Mouse (Mus musculus): Measurements from ENCODE around the gene Trim42. TPM values are rescaled to one million over a fixed set of nuclear protein-coding genes. Genes with fewer than 3 reads are reported as not detected.

The Trim42 gene
- not detected in 2 replicates for polyA plus RNA-seq (2015; fragmentation: Nextera tagmentation; extraction: Ambion mirVana)

DNA sequence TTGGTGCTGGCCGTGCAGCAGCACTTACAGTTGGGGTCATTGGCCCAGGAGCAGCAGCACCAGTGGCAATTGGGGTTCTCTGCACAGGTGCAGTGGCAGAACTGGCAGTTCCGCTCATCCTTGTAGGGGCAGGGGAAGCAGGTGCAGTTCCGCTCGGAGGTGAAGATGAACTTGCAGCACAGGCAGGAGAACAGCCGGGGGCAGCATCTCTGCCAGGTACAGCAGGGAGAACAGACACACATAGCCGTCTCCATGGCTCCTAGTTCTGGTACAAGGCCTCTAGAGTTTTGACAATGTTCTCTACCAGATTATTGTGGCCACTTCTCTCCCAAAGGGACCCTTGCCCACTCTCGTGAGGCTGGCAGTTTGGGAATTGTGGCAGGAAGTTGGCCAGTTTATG is at the start of gene Trim42:
Gene Trim42 (minus strand): TSS at position 368 of the 400 bp plus-strand sequence.
- Histone ChIP-seq H3K4me3 (ENCODE audit: low read length) (no peak within 1 kb of the TSS), H3K36me3 (ENCODE audit: control insufficient read depth, insufficient read depth) (no peaks in the 10 kb centered on the region), H3K4me1 (ENCODE audit: control insufficient read depth, insufficient read depth, low read length) (no peaks in the 10 kb centered on the region), H3K9ac (ENCODE audit: low read length) (no peak within 1 kb of the TSS), H3K27ac (ENCODE audit: low read length) (no peak within 1 kb of the TSS), H3K27me3 (ENCODE audit: control insufficient read depth, insufficient read depth, low read length) (no peaks in the 10 kb centered on the region), H3K4me2 (ENCODE audit: low read depth, low read length) (no peak within 1 kb of the TSS), H3K9me3 (replicated peaks; ENCODE audit: control insufficient read depth, low read length) (no peaks in the 10 kb centered on the region)
- 80% methylated on average over 7 of the region's 7 CpGs for WGBS
- no peak for ATAC-seq (replicated peaks; ENCODE audit: extremely low read depth, insufficient read depth, low FRiP score)

DNA sequence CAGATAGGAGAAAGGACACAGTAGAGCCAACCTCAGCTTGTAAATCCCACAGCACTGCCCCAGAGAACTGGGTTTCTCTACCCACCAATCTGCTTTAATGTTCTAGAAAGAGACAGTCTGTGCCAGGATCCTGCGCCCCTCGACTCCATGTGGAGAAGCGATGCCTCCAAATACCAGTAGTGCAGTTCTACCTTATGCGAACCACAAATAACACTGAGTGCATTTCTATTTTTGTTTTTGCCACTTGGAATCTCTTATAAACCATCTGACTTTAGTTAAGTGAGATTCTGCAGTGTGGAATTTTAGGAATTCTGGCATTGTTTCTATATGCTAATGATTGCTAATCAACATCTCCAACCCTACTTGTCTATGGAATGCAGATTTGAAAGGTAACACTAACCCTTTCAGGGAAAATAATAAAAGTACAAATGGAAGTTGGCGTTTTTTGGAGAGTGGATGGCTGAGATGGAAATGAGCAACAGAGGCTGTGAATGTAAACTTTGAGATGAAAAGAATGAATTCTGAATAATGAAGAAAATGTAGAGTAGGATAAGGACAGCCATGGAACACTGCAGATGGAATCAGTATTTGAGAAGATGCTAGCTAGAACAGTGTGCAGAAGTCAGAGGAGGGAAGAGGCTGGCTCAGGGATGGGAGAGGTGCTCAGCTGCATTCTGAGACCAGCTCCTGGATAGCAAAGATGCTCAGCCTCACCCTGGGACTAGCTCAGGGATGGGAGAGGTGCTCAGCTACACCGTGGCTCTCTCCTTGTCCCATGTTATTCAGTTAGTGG is 45.3 kb upstream of the Trim42 start:
- 74% methylated on average over 6 of the region's 6 CpGs for WGBS
- H3K4me2 ChIP-seq (ENCODE audit: low read depth, low read length): no peak overlapping the region
- no peaks in the 10 kb centered on the region for H3K27me3 ChIP-seq (ENCODE audit: control insufficient read depth, insufficient read depth, low read length)
- peaks cover 3% of the 10 kb centered on the region; the same call in 1 of the 2 replicates for H3K9me3 ChIP-seq (replicated peaks; ENCODE audit: control insufficient read depth, low read length)
- H3K4me1 ChIP-seq (ENCODE audit: control insufficient read depth, insufficient read depth, low read length): no peaks in the 10 kb centered on the region
- no peak for ATAC-seq (replicated peaks; ENCODE audit: extremely low read depth, insufficient read depth, low FRiP score)
- no peaks in the 10 kb centered on the region for H3K36me3 ChIP-seq (ENCODE audit: control insufficient read depth, insufficient read depth)
- H3K9ac ChIP-seq (ENCODE audit: low read length): no peak overlapping the region
- H3K4me3 ChIP-seq (ENCODE audit: low read length): no peak overlapping the region
- H3K27ac ChIP-seq (ENCODE audit: low read length): no peak overlapping the region

DNA sequence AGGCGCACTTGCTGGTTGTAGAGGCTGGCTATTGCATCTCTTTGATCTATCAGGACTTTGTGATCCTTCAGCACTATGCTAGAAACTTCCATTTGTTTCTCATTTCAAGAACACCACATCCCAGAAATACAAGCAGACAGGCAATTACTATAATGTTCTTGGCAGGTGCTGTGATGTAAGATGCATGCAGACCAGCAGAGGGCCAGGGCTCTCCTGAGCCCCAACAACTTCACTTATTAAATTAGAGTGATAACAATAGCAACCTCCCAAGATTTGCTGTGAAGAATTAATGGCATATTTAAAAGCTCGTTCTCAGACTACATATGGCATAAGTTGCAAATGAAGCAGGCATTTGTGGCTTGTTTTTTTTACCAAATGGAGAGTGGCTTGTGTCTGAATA is 38.4 kb upstream of the Trim42 start:
- WGBS: 67% methylated on average over 2 of the region's 2 CpGs
- no peak overlapping the region for H3K4me2 ChIP-seq (ENCODE audit: low read depth, low read length)
- no peak overlapping the region for H3K27ac ChIP-seq (ENCODE audit: low read length)
- H3K4me1 ChIP-seq (ENCODE audit: control insufficient read depth, insufficient read depth, low read length): no peaks in the 10 kb centered on the region
- no peak overlapping the region for H3K4me3 ChIP-seq (ENCODE audit: low read length)
- no peaks in the 10 kb centered on the region for H3K36me3 ChIP-seq (ENCODE audit: control insufficient read depth, insufficient read depth)
- ATAC-seq (replicated peaks; ENCODE audit: extremely low read depth, insufficient read depth, low FRiP score): no peak
- H3K27me3 ChIP-seq (ENCODE audit: control insufficient read depth, insufficient read depth, low read length): no peaks in the 10 kb centered on the region
- H3K9me3 ChIP-seq (replicated peaks; ENCODE audit: control insufficient read depth, low read length): peaks cover 3% of the 10 kb centered on the region; the same call in 1 of the 2 replicates
- no peak overlapping the region for H3K9ac ChIP-seq (ENCODE audit: low read length)

DNA sequence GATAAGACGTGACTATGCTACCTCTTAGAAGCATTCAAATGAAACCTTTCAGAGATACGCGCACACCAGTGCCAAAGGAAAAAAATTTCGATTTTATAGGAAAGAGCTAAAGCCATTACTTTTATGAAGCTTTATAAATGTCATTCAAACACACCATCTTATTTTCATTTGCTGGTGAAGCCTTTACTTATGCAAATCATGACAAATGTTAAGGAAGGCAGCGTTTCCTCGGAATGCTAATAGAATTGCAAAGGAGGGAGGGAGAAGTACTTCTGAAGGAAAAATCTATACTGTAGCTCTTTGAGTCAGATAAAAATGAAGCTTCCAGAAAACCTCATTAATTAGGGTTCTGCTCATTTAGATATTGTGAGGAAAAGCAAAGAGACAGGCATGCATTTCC is 13.3 kb downstream of the Trim42 start:
- WGBS: 74% methylated on average over 6 of the region's 6 CpGs
- ATAC-seq (replicated peaks; ENCODE audit: extremely low read depth, insufficient read depth, low FRiP score): no peak
- Histone ChIP-seq H3K9ac (ENCODE audit: low read length) (no peak overlapping the region), H3K4me2 (ENCODE audit: low read depth, low read length) (no peak overlapping the region), H3K27me3 (ENCODE audit: control insufficient read depth, insufficient read depth, low read length) (peaks cover 2% of the 10 kb centered on the region; the same call in 1 of the 2 replicates), H3K27ac (ENCODE audit: low read length) (no peak overlapping the region), H3K36me3 (ENCODE audit: control insufficient read depth, insufficient read depth) (no peaks in the 10 kb centered on the region), H3K4me1 (ENCODE audit: control insufficient read depth, insufficient read depth, low read length) (no peaks in the 10 kb centered on the region), H3K4me3 (ENCODE audit: low read length) (no peak overlapping the region), H3K9me3 (replicated peaks; ENCODE audit: control insufficient read depth, low read length) (no peaks in the 10 kb centered on the region)

DNA sequence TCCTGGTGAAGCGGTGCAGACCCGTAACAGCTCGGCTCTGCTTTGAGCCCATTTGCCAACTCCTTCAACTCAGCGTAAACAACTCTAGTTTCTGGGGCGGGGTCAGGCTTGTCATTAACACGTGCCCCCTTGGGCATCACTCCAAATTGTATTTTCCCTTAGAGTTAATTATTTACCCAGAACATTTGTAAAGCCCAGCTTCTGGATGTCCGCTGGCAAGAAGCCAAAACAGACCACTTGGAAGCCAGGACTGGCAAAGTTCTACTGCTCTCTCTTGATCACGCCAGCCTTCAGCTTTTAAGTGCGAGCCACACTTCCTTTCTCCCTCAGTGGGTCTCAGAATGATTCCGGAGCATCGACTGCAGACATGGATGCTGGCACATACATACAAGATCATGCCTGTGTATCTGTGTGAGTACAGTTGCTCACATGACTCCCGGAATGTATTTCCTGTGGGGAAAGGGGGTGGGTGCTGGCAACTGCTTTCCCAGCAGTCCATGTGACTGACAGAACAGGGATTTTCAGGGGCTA is 24.9 kb downstream of the Trim42 start:
- Histone ChIP-seq H3K27me3 (ENCODE audit: control insufficient read depth, insufficient read depth, low read length) (no peaks in the 10 kb centered on the region), H3K27ac (ENCODE audit: low read length) (no peak overlapping the region)

DNA sequence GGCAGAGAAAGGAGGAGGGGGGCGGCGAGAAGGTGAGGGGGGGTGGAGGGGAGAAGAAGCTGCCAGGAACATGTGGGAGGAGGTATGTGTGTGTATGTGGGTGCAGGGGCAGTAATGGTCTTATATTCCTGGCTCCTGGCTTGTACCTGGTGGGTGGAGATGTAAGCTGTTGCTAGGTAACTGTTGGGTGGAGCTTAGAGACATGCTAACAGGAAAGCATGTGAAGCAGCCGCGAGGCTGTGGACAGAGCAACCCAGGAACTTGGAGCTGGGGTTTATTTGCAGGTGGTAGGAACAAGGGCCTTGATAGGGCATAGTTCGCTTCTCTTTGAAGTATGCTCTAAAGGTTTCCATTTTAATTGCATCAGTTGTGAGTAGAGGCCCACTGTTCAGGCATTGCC is 28.0 kb downstream of the Trim42 start:
- Histone ChIP-seq H3K36me3 (ENCODE audit: control insufficient read depth, insufficient read depth) (no peaks in the 10 kb centered on the region), H3K9ac (ENCODE audit: low read length) (no peak overlapping the region), H3K4me1 (ENCODE audit: control insufficient read depth, insufficient read depth, low read length) (no peaks in the 10 kb centered on the region; the same call in 1 of the 2 replicates), H3K9me3 (replicated peaks; ENCODE audit: control insufficient read depth, low read length) (no peaks in the 10 kb centered on the region), H3K4me3 (ENCODE audit: low read length) (no peak overlapping the region), H3K4me2 (ENCODE audit: low read depth, low read length) (no peak overlapping the region), H3K27me3 (ENCODE audit: control insufficient read depth, insufficient read depth, low read length) (no peaks in the 10 kb centered on the region), H3K27ac (ENCODE audit: low read length) (no peak overlapping the region)
- ATAC-seq (replicated peaks; ENCODE audit: extremely low read depth, insufficient read depth, low FRiP score): no peak
- WGBS: 52% methylated on average over 5 of the region's 5 CpGs

More for the DNA sequence above, 24.9 kb downstream of the Trim42 start:
- WGBS: 46% methylated on average over 12 of the region's 12 CpGs
- no peaks in the 10 kb centered on the region; the same call in 1 of the 2 replicates for H3K4me1 ChIP-seq (ENCODE audit: control insufficient read depth, insufficient read depth, low read length)
- H3K9ac ChIP-seq (ENCODE audit: low read length): no peak overlapping the region
- H3K4me2 ChIP-seq (ENCODE audit: low read depth, low read length): no peak overlapping the region
- H3K36me3 ChIP-seq (ENCODE audit: control insufficient read depth, insufficient read depth): no peaks in the 10 kb centered on the region
- no peak overlapping the region for H3K4me3 ChIP-seq (ENCODE audit: low read length)
- no peak for ATAC-seq (replicated peaks; ENCODE audit: extremely low read depth, insufficient read depth, low FRiP score)
- H3K9me3 ChIP-seq (replicated peaks; ENCODE audit: control insufficient read depth, low read length): no peaks in the 10 kb centered on the region

DNA sequence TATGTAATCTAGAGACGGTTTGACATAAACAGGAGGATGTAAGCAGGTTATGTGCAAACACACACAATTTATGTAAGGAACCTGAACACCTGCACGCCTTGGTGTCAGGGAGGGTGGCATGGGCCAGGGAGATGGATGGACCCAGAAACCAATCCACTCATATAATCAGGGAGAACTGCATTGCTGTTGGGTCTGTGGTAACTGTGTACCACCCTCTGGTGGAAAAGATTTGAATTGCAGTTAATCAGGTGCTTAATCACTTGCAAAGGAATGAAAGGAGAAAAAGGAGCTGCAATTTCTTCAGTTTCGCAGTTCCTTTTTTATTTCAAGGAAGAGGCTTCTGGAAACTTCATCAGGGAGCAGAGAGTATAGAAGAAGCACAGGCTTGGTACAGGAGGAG is 46.9 kb downstream of the Trim42 start:
- no peak overlapping the region for H3K4me3 ChIP-seq (ENCODE audit: low read length)
- H3K4me1 ChIP-seq (ENCODE audit: control insufficient read depth, insufficient read depth, low read length): no peaks in the 10 kb centered on the region
- H3K9ac ChIP-seq (ENCODE audit: low read length): no peak overlapping the region
- H3K9me3 ChIP-seq (replicated peaks; ENCODE audit: control insufficient read depth, low read length): no peaks in the 10 kb centered on the region
- no peaks in the 10 kb centered on the region for H3K36me3 ChIP-seq (ENCODE audit: control insufficient read depth, insufficient read depth)
- no peak overlapping the region for H3K27ac ChIP-seq (ENCODE audit: low read length)
- no peak for ATAC-seq (replicated peaks; ENCODE audit: extremely low read depth, insufficient read depth, low FRiP score)
- no peak overlapping the region for H3K4me2 ChIP-seq (ENCODE audit: low read depth, low read length)
- 63% methylated on average over 3 of the region's 3 CpGs for WGBS
- H3K27me3 ChIP-seq (ENCODE audit: control insufficient read depth, insufficient read depth, low read length): no peaks in the 10 kb centered on the region

DNA sequence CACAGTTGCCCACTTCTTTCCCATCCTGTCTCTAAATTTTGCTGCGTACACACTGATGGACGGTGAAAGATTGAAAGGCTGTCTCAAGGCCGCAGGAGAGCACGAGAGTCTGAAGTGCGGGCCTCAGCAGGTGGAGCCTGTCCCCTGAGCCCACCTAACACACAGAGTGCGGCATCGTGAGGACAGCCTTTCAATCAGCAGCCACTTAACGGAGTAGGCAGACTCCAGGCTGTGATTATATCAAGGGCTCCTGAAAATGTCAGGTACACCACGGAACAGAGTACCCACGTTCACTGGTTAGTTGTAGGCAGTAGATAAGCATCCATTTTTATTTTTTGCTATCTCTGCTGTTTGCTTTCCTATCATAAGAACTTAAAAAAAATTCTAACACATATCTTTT is 47.6 kb downstream of the Trim42 start:
- Histone ChIP-seq H3K9ac (ENCODE audit: low read length) (no peak overlapping the region), H3K27me3 (ENCODE audit: control insufficient read depth, insufficient read depth, low read length) (no peaks in the 10 kb centered on the region), H3K9me3 (replicated peaks; ENCODE audit: control insufficient read depth, low read length) (no peaks in the 10 kb centered on the region), H3K4me3 (ENCODE audit: low read length) (no peak overlapping the region), H3K27ac (ENCODE audit: low read length) (no peak overlapping the region), H3K4me1 (ENCODE audit: control insufficient read depth, insufficient read depth, low read length) (no peaks in the 10 kb centered on the region), H3K4me2 (ENCODE audit: low read depth, low read length) (no peak overlapping the region), H3K36me3 (ENCODE audit: control insufficient read depth, insufficient read depth) (no peaks in the 10 kb centered on the region)
- 42% methylated on average over 10 of the region's 10 CpGs for WGBS
- no peak for ATAC-seq (replicated peaks; ENCODE audit: extremely low read depth, insufficient read depth, low FRiP score)

DNA sequence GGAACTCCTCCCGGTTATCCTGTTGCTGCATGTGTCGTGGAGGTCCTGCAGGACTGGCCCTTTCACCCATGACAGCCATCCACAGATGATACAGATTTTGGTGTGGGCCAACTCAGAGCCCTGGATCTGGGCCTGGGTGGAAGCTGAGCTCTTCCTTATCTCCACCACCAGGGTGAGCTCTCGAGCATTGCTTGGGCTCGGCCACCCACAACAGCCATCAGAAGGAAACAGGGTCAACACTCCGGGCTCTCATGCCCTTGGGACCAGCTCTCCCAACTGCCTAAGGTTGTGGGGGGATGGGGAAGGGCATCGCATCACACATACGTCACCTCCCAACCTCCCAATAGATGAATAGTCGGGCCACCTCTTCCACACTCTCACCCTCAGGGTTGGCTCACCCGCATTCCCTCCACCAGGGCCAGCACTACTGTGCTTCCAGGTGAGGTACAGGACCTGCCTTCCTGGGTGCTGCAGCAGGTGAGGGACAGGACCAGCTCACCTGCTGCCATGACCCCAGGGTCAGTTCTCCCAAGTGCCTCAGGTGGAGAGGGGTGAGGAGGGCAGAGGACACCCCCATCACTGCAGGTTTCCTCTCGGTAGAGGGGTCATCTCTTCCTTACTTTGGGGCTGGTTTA is 54.2 kb downstream of the Trim42 start:
- ATAC-seq (replicated peaks; ENCODE audit: extremely low read depth, insufficient read depth, low FRiP score): no peak

More for the DNA sequence above, 54.2 kb downstream of the Trim42 start:
- H3K4me1 ChIP-seq (ENCODE audit: control insufficient read depth, insufficient read depth, low read length): peaks cover 6% of the 10 kb centered on the region; the same call in 1 of the 2 replicates
- WGBS: 69% methylated on average over 10 of the region's 10 CpGs
- H3K4me3 ChIP-seq (ENCODE audit: low read length): no peak overlapping the region
- no peak overlapping the region for H3K27ac ChIP-seq (ENCODE audit: low read length)
- no peaks in the 10 kb centered on the region for H3K27me3 ChIP-seq (ENCODE audit: control insufficient read depth, insufficient read depth, low read length)
- no peaks in the 10 kb centered on the region for H3K36me3 ChIP-seq (ENCODE audit: control insufficient read depth, insufficient read depth)
- H3K9ac ChIP-seq (ENCODE audit: low read length): no peak overlapping the region
- H3K4me2 ChIP-seq (ENCODE audit: low read depth, low read length): no peak overlapping the region
- no peaks in the 10 kb centered on the region for H3K9me3 ChIP-seq (replicated peaks; ENCODE audit: control insufficient read depth, low read length)
